Mouse (Mus musculus) activated CD4-positive, CD25-positive, alpha-beta regulatory T cell, adult 4 months (primary cell): ENCODE data around the gene Rps6kb2. TPM values are rescaled to one million over a fixed set of nuclear protein-coding genes. Genes with fewer than 3 reads are reported as not detected.

Source experiments
- ATAC-seq: one replicate; pipeline ENCODE4 v1.8.0; 2017
- polyA plus RNA-seq, 2 experiments: library from polyadenylated mRNA; unstranded; fragments of 100-300 nt; shearing (Covaris generic); gene quantifications; one replicate each; pipeline ENCODE4 v1.2.1; 2017

Gene Rps6kb2
- polyA plus RNA-seq, 2 experiments from 2014 or later, result 21.9 to 25.0 TPM

- ATAC-seq, result no peak
Observed at GRCm38 (mm10) chr19:4187303-4187702, 24.1 kb upstream of the Rps6kb2 start.

- peak; percentile 74 for ATAC-seq
Observed at GRCm38 (mm10) chr19:4184976-4185975, 22.1 kb upstream of the Rps6kb2 start.

DNA sequence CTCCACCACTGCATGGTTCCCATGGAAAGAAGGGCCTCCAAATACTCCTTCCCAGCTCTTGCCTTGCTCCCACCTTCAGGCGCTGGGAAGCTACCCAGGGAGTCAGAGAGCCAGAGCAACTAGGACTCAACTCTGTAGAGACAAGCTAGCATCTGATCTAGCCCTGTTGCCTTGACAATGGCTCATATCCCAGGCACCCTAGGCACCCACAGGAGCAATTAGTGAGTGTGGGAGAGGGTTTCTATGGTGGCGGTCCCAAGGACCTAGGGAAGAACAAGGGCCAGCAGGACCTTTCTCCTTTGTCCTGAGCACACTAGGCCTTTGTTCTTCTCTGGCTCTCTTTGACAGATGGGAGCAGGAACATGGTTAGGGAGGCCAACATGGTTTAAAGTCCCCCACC, 20.5 kb upstream of the Rps6kb2 start:
- ATAC-seq, result no peak

- peak; percentile 16 for ATAC-seq
Observed at GRCm38 (mm10) chr19:4181892-4182291, 18.7 kb upstream of the Rps6kb2 start.

GRCm38 (mm10) chr19:4180411-4180810, 17.3 kb upstream of the Rps6kb2 start:
- ATAC-seq, result no peak

- no peak for ATAC-seq
Observed at GRCm38 (mm10) chr19:4175368-4175947, 12.3 kb upstream of the Rps6kb2 start, which contains the start of gene Carns1. TSS of gene Carns1 (minus strand) at chr19:4175479.

- ATAC-seq, result no peak
Observed at GRCm38 (mm10) chr19:4172925-4173324, 9.8 kb upstream of the Rps6kb2 start.

- ATAC-seq, result no peak
Observed at GRCm38 (mm10) chr19:4171393-4172290, 8.5 kb upstream of the Rps6kb2 start.

GRCm38 (mm10) chr19:4170723-4171392, 7.7 kb upstream of the Rps6kb2 start:
- ATAC-seq, result no peak

DNA sequence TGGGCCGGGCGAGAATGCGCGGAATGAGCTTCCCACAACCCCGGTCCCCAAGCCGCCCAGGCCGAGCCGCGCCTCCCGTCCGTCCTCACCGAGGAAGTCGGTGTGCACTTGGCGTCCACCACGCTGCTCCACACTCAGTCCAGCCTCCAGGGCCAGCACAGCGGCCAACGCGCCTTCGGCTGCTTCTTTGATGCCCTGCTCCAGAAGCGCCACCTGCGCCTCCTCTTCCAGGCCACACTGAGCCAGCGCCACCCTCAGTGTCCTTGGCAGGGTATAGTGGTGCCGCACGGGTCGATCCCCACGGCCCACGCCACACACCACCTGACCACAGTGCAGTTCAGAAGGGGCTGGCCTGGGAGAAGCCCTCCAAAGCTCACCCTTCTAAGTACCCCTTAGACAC, 6.7 kb upstream of the Rps6kb2 start:
- peak; percentile 10 for ATAC-seq

GRCm38 (mm10) chr19:4169378-4169784, 6.2 kb upstream of the Rps6kb2 start:
- ATAC-seq, result peak; percentile 93

DNA sequence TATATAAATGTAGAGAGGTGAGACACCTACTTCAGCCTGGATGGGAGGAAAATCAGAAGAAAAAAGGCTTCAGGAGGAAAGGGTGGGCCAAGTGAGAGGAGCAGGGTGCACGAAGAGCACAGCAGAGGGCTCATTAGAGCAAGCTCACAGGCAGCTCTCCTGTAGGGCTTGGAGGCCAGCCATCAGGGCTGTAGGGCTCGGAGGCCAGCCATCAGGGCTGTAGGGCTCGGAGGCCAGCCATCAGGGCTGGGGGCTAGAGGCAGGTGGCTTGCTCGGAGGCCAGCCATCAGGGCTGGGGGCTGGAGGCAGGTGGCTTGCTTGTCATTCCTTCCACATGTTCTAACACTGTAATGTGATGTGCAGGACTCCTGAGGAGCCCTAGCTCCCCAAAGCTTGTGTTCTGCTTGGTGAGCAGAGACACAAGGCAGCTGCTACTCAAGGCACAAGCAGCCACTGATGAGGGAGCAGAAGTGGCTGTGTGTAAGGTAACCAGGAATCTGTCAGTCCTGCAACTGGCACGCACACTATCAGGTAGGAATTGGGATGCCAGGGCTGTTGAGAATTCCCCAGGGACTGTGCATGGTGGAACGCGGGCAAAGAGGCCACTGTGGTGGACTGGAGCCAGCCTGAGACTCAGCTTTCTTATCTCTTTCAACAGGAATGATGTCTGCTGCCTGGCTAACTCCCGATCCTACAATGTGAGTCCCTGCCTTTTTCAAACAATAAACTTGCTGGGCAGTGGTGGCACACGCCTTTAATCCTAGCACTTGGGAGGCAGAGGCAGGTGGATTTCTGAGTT, 3.7 kb upstream of the Rps6kb2 start:
- ATAC-seq, result no peak

DNA sequence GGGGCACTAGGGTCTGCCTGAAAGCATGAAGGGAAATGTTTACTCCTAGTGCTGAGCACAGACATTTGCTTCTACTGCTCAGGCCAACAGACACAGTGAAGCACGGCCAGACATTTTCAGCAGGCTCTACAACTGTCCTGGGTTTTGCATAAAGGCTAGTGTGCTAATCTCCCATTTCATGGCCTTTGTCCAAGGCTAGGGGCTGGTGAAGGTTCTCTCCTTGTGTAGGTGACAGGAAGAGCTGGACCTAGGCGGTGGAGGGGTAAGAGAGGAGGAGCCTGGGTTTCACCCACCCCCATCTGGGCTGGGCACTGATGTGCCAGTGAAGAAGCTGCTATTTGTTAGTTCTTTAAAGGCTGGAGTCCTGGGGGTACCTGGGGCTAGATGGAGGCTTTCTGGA, 1.6 kb upstream of the Rps6kb2 start:
- no peak for ATAC-seq

GRCm38 (mm10) chr19:4164100-4164499, 946 bp upstream of the Rps6kb2 start:
- no peak for ATAC-seq

- no peak for ATAC-seq
Observed at GRCm38 (mm10) chr19:4163543-4163887, 361 bp upstream of the Rps6kb2 start.

DNA sequence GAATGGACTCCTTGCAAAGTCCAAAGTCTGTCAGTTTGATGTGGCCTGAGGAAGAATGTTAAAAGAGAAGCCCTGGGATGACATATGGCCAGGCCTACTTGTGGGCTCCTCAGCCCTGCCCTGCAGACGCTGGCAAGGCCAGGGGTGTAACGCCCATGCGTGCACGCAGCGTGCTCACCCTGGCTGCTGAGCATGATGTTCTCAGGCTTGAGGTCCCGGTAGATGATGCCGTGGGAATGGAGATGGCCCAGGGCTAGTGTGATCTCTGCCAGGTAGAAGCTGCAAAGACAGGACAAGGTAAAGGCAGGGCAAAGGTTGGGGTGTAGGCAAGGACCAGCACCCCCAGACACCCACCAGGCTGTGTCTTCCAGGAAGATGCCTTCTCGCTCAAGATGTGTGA, 4.1 kb downstream of the Rps6kb2 start:
- no peak for ATAC-seq

DNA sequence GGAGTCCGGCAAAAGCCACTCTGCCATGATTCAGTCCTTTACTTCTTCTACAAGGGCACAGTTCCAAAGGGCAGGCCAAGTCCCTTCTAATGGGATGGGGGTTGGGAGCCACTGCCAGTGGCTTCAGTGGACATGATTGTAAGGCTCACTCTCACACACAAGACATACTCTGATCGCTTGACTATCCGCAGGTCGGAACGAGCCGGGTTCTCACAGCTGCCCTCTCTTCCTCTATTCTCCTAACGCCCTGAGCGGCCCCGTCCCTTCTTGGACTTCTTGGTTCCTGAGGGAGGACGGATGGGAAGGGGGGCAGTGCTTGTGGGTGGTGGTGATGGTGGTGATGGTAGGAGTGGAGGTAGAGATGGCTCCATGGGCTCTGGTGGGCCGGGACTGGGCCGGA, 6.4 kb downstream of the Rps6kb2 start:
- no peak for ATAC-seq

- no peak for ATAC-seq
Observed at GRCm38 (mm10) chr19:4156073-4156579, 7.0 kb downstream of the Rps6kb2 start.

DNA sequence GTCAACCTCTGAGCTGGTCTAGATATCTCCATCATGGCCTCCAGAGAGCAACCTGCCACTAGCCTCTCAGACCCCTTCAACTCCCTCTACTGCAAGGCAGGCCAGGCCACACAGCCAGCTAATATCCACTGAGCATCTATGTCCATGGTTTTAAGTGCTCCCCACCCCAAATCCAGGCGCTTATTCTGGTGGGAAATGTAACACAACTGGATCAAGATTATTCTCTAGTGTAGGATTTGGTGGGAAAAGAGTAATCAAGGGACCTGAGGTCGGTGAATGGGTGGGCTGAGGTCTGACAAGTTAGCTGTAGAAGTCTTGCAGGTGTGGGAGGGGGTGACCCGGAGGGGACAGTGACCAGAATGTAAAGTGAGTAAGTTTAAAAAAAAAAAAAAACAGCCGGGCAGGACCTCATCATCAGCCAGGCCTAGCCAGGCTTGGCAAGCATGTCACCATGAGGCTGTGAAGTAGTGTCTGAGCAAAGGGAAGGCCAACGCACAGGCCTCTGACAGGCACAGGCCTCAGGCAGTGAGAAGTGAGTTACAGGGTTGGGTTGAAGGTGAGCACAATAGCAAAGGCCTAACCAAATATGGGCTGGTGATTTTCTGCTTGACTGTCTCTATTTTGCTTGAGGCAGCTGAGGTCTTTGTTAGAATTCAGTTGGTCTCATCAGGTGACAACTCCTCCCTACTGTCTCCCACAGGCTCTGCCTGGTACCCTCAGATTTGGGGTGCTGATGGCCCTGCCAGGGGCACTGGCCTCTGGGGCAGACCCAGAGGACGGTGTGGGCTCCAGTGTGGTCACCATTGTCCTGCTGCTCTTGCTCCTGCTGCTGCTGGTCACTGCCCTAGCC, 7.7 kb downstream of the Rps6kb2 start:
- peak; percentile 33 for ATAC-seq
